ENCODE assay signal across 20 mouse cellular contexts in the genomic region with DNA sequence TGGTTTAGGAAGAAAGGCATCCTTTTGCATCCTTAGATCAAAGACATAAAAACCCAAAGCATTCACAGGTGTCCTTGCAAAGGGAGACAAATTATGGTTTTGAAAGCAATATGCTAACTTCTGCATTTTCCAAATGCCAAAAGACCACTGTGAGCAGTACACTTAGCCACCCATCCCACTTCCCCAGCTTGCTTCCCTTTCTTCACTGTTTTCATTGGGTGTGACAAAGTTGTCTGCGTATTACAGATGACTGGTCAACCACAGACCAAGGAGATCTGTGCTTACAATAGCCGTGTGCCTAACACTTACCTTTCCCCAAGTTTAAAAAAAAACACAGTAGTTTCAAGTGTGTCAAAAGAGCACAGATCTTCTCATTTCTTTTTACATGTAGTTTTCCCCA. TPM values are rescaled to one million over a fixed set of nuclear protein-coding genes. Genes with fewer than 3 reads are reported as not detected.
DNase-seq lines count a peak whose midpoint lies in the region; ATAC-seq lines count a peak whose summit lies in the region.
"Had no signal": no experiment of that assay in that cellular context is flagged by ENCODE, and none has a peak within 500 bp of the region (broad histone marks: within the 10 kb centered on the region; RNA-seq: fewer than 3 reads in every experiment).

No protein-coding gene starts in this region.

- no peaks in the 10 kb centered on the region for H3K27me3 ChIP-seq in hindbrain, embryonic 12.5 days
- H3K27me3 ChIP-seq: embryonic facial prominence, embryonic 13.5 days; limb, embryonic 12.5 days; megakaryocyte, embryonic 14.5 days had no signal

- no peaks in the 10 kb centered on the region for H3K36me3 ChIP-seq in hindbrain, embryonic 12.5 days
- H3K36me3 ChIP-seq: embryonic facial prominence, embryonic 13.5 days; limb, embryonic 12.5 days had no signal

- H3K4me2 ChIP-seq in hindbrain, embryonic 12.5 days (replicated peaks) = no peak overlapping the region
- H3K4me2 ChIP-seq: embryonic facial prominence, embryonic 13.5 days; hindbrain, embryonic 14.5 days; limb, embryonic 12.5 days had no signal

- peak; percentile 12 to 25 for DNase-seq in heart, adult 9 months (ENCODE audit: low spot score in 2 of 2)
- no peak for DNase-seq in heart, postnatal 10 days
- DNase-seq in lung, postnatal 36 days = peak; percentile 67
- no peak for DNase-seq in lung, postnatal 10 days
- DNase-seq in induced T-regulatory cell, adult 2 months (ENCODE audit: low read depth) = peak; percentile 65
- DNase-seq in skeletal muscle tissue, adult 2 months (ENCODE audit: low read depth, low spot score) = peak; percentile 13
- DNase-seq in cerebellum, adult 9-10 months = no peak
- DNase-seq: adrenal gland, postnatal 10 days; cerebellum, postnatal 10 days; forebrain, postnatal 0 days; midbrain, embryonic 14.5 days; thymus, postnatal 25 days had no signal

- no peak overlapping the region for H3K4me3 ChIP-seq in hindbrain, embryonic 12.5 days
- H3K4me3 ChIP-seq: embryonic facial prominence, embryonic 13.5 days; limb, embryonic 12.5 days; megakaryocyte, embryonic 14.5 days had no signal

- H3K4me1 ChIP-seq in hindbrain, embryonic 12.5 days = no peaks in the 10 kb centered on the region
- H3K4me1 ChIP-seq: embryonic facial prominence, embryonic 13.5 days; limb, embryonic 12.5 days had no signal

- intact Hi-C loops in heart, postnatal 10 days (cut with DNase I) = no loop called here

- H3K9ac ChIP-seq in hindbrain, embryonic 12.5 days = no peak overlapping the region
- H3K9ac ChIP-seq: embryonic facial prominence, embryonic 13.5 days; forebrain, postnatal 0 days; hindbrain, embryonic 14.5 days; limb, embryonic 12.5 days had no signal

- ATAC-seq in hindbrain, embryonic 12.5 days (ENCODE audit: low FRiP score) = no peak
- ATAC-seq: forebrain, postnatal 0 days; intestine, embryonic 16.5 days had no signal

- 92% methylated on average over 2 of the region's 2 CpGs for WGBS in hindbrain, embryonic 12.5 days

- no peak overlapping the region for H3K27ac ChIP-seq in hindbrain, embryonic 12.5 days
- H3K27ac ChIP-seq: embryonic facial prominence, embryonic 13.5 days; hindbrain, embryonic 14.5 days; kidney, postnatal 0 days; limb, embryonic 12.5 days had no signal

- H3K9me3 ChIP-seq in hindbrain, embryonic 12.5 days (replicated peaks) = no peaks in the 10 kb centered on the region
- H3K9me3 ChIP-seq: embryonic facial prominence, embryonic 13.5 days; limb, embryonic 12.5 days; megakaryocyte, embryonic 14.5 days had no signal

RNA-seq across cellular contexts. Expression of a gene that starts 11.7 kb away (rescaled TPM):
- 1 to 10 TPM; 1.6 to 1.9 TPM for total RNA-seq in heart, postnatal 10 days (2021)
- 0.23 and 0.86 TPM in 2 replicates for polyA plus RNA-seq in hindbrain, embryonic 12.5 days (2016; fragmentation: Nextera tagmentation; extraction: Ambion mirVana)
- total RNA-seq: layer of hippocampus, postnatal 25 days had no signal
- polyA plus RNA-seq: hindbrain, embryonic 14.5 days had no signal

Comparison
In these comparisons a context has a peak if more than half of its experiments do, and no peak if none do; other contexts are left out.
1. DNase-seq: peak in heart, adult 9 months (2 of 2), lung, postnatal 36 days (single experiment), induced T-regulatory cell, adult 2 months (single experiment) and skeletal muscle tissue, adult 2 months (single experiment); none in heart, postnatal 10 days (0 of 2), lung, postnatal 10 days (single experiment) and cerebellum, adult 9-10 months (single experiment).